Mouse (Mus musculus) urinary bladder, postnatal 25 days (tissue): ENCODE results near the gene Anxa11.
"Not testable (repeated sequence)": the region's sequence is repeated elsewhere in the genome, so short reads cannot be mapped to it uniquely, and the experiment has no call there.

Source experiments
- DNase-seq: peaks from one replicate; pipeline ENCODE4 v3.0.0; 2022; ENCODE audit warnings: low spot score

Gene Anxa11

DNA sequence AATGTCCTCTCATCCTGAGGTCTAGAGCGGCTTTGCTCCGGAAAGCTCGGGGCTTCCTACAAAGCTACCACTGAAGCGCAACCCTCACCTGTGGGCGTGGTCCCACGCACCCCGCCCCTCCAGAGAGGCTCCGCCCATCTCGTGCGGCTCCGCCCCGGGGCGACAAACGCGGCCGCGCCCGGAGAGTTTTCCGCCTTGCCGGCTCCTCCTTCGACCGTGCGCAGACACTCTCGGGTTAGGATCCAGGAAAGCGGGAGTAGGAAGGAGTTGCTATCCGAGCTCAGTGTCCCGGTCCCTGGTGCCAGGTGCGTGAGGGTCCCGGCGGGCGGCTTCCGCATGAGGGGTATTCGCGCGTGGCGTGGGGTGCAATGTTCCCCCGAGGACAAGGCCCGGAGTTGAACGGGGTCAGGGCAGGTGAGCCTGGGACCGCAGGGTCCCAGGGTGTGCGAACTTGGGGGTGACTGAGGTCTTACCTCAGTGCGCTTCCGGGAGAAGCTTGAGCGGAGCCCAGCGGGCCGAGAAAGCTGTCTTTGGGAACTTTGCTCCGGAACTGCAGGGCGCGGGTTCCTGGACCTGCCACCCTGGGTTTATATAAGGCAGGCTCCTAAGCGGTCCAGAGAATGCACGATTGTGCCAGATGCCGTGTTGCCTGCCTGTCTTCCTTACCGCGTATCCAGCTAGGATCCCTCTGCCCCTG, at the start of gene Anxa11:
Gene Anxa11, plus strand, starts transcription at position 166 of the 697 bp plus-strand sequence.
- DNase-seq: peak; percentile 92

DNA sequence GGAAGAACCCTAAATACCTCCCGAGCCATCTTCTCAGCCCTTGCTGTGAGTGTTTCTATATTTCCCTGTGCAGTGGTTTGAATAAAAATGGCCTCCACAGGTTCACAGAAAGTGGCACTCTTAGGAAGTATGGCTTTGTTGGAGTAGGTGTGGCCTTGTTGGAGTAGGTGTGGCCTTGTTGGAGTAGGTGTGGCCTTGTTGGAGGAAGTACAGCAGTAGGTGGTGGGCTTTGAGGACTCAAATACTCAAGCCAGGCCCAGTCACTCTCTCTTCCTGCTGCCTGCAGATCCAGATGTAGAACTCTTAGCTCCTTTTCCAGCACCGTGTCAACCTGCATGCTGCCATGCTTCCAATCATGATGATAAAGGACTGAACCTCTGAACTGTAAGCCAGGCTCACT, 47.6 kb upstream of the Anxa11 start:
- no peak for DNase-seq

DNA sequence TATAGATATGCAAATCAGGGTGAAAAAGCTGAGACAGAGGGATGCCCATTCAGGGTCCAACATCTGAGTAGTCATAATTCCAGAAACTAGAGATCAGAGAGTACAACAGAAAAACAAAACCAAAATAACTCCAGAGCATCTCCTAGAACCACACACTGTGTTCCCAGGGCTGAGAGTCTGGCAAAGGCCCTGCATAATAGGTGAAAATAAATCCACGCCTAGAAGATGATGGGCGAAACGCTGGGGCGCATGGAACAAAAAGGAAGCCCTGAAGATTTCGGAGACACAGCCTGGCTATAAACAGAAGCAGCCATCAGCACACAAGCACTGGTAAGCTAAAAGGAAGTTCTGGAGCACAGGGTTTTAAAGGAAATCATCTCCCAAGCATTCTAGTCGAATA, 46.9 kb upstream of the Anxa11 start:
- no peak for DNase-seq

DNA sequence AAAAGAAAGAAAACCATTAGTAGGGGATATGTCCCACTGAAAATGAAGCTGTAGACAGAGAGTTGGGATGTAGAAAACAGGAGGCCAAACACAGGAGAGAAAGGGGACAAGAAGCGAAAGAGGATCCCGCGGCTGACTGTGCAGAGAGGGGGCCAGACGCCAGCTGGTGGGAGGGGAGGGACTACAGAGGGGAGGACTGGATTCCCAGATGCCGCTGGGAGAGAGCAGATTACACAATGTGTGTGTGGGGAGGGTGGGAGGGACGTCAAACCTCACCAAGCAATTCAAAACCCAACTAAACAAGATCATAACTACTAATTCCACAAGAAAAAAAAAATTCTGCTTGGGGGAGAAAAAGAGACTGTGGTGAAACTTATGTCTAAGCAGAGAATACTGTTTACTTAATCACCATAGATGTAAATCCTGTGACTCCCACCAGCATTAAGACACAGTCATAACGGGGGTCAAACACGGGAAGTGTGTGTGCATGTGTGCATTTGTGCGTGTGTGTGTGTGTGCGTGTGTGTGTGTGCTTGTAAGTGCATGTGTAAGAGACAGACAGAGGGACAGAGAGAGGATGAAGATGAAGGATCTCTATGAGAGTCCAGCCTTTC, 46.3 kb upstream of the Anxa11 start:
- DNase-seq: peak; percentile 49

DNA sequence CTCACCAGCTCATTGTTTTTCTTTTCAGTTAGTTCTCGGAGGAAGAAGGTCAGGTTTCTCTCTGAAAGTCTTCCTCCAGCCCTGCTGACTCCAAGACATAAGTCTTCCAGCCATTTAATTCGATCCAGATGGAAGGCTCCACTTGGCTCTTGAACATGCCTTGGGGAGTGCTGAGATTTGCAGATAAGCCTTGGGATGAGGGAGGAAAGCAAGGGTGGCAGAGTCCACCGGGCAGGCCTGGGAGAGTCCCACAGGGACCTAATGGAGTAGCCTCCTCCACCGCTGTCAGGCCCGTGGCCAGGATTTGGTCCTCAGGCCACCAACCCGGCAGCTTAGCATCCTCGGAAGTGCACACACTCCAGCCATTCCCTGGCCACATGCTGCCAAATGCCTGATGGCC, 45.3 kb upstream of the Anxa11 start:
- DNase-seq: no peak

DNA sequence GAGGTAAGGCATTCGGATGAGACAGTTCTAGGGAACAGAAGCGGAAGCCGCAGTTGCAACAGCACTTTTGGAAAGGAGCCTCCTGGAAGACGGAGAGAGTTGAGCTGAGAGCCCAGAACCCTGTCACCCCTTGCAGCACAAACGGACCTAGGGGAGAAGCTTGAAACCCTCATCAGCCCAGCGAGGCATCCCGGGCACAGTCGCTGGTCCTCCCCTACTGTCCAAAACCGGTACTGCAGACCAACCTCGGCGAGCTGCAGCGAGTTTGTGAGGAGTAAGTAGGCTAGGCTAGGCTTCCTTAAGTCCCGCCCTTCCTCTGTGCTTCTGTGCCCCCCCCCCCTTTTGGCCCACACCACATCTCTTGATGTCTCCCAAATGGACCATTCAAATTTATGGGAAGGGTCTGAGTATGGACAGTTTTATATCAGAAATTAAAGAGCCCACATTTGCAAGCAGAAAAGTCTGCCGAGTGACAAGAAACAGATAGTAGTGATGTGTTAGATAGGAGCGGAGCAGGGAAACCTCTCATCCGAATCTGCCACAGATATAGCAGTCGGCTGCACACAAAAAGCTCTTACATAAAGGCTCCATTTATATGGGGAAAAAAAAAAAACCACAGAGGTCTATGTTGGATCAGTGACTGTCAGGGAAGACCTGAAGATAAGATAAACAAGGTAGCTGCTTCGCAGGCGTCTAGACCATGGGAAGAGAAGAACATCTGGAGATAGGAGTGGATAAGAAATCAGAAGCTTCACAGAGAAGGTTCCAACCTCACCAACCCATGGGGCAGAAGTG, 41.6 kb upstream of the Anxa11 start:
- DNase-seq: peak; percentile 92

DNA sequence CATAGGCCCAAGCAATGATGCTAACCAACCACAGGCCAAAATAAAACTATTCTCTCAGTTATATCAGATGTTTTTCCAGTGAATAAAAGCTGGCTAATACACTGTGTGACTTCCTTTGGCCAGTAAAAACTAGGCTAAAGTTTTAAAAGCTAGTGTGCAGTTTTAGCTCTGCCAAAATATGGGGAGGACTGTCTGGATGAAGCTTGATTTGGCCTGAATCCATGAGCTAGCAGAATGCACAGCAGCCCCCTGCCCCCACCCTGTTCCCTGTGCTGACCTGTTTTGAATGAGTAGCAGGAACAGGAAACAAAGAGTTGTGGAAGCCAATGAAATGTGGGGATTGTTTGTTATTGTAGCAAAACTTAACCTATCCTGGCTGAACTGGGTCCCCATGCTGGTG, 39.4 kb upstream of the Anxa11 start:
- DNase-seq: no peak

DNA sequence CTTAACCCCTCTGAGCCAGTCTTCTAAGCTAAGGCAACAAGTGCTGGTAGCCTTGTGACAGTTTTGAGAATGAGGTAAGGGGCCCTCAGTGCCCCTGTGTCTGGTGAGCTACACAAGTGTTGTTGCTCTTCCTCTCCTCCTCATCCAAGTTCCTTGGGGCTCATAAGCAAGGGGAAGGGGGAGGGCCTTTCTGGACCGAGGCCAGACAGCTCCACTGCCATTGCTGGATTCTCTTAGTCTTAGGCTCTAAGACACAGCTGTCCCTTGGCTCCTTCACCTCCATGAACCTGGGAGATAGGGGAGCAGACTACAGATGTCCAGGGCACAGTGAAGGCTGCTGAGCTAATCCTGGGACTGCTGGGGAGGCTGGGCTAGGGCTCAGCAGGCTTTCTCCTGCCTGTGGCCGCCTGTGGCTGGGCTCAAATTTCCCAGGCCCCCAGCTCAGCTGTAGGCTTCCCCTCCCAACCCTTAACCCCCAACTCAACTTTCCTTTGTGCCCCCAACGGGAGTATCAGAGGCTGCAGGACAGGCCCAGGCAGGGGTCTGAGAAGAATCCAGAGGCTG, 38.6 kb upstream of the Anxa11 start:
- no peak for DNase-seq

DNA sequence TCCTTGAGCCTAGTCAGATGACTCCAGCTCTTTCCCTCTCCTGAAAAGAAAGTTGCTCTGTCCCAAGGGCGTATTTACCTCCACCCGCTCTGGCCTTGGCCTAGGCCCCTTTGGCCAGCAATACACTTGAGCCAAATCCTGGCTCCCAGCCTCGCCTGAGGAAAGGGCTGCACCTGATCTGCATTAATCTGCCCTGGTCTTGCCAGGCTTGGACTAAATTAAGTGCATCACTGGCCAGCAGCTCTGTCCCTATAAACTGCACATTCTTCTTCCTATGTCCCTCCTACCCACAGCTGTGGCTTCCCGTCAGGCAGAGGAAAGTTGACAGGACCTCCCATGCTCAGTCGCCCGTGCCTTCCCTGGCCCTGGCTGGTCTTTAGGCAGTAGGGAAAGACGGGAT, 36.1 kb upstream of the Anxa11 start:
- DNase-seq: no peak

DNA sequence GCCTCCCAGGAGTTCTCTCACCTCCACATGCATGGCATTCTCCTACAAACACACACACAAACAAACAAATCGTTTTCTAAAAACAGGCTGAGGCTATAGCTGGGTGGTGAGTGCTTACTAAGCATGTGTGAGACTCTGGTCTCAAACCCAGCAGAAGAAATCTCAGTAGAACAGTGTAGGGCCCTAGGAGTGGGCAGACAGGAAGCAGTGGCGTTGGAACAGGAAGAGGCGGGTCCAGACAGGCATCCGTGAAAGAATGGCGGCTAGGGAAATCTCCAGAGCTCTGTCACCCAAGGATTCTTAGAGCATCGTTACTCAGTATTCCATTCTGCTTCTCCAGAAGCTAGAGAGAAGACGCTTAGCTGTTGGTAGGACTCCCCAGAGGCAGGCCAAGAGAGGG, 35.4 kb upstream of the Anxa11 start:
- DNase-seq: no peak

DNA sequence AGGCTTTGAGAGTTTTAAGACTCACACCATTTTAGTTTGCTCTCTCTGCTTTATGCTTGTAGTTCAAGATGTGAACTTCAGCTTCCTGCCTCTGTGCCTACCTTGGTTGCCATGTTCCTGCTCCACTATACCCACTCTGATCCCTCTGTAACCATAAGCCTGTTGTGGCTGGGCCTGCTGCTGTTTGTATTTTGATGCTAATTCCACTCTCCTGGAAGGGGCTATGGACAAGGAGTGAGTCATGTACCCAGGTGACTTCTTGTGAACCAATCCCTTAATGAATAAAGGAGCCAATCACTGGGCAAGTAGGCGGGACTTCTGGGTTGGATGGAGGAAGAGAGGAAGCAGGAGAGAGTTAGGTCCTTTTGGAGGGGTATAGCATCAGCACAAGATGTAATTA, 30.9 kb upstream of the Anxa11 start:
- not testable (repeated sequence) for DNase-seq

DNA sequence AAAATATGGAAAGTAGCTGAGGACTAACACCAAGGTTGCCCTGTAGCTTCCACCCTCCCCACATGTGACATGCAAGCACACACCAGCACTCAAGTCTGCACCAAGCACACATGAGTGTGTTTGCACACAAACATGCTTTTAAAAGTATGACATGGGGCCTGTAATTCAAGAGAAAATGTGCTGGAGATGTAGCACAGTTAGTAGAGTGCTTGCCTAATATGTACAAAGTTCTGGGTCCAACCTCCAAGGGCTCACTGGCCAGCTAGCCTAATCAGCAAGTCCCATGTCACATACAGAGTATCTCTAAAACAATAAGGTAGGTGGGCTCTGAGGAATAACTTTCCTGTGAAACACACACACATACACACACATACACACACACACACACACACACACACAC, 27.8 kb upstream of the Anxa11 start:
- DNase-seq: no peak

DNA sequence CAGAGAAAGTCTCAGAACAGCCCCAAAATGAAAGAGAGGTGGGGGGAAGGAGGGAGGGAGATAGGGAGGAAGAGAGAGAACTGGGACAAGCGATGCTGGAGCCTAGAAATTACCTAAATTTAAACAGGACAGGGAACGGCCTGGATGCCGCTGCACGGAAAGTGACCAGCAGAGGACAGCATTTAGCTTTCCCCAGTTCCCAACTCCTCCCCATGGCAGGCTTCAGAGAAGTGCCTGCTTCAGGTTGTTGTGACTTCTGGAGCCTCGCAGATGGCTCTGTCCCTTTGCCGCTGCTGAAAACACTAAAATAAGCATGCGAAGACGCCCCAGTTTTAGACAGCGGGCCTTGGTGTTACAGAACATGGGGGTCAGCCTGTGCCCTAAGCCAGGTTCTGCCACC, 25.5 kb upstream of the Anxa11 start:
- DNase-seq: peak; percentile 66

DNA sequence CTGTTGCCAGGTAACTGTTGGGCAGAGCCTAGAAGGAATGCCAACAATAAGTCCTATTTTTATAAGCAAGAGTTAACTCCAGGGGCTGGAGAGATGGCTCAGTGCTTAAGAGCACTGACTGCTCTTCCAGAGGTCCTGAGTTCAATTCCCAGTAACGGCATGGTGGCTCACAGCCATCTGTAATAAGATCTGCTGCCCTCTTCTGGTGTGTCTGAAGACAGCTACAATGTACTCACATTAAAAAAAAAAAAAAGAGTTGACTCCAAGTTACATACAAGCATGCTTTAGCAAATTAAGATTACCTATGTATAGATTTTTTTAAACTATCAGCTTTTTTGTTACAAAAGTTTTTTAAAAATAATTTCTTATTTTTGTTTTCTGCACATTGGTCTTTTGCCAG, 19.4 kb upstream of the Anxa11 start:
- no peak for DNase-seq

DNA sequence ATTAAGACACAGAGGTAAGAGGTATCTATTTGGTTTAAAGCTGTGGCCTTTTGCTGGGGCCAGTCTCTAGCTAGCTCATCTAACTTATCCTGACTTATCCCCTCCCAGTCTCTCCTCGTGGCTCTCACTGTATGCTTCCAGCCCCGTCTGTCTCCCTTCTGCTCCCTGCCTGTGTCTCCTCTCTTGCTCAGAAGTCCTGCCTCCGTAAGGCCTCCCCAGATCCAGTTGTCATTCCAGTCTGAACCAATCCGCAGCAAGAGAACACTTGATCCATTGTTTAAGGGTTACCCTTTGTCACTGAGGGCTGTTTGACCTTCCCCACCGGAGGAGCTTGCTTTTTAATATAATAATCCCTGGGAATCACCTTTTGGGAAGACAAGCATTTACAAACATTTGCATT, 17.0 kb upstream of the Anxa11 start:
- no peak for DNase-seq

DNA sequence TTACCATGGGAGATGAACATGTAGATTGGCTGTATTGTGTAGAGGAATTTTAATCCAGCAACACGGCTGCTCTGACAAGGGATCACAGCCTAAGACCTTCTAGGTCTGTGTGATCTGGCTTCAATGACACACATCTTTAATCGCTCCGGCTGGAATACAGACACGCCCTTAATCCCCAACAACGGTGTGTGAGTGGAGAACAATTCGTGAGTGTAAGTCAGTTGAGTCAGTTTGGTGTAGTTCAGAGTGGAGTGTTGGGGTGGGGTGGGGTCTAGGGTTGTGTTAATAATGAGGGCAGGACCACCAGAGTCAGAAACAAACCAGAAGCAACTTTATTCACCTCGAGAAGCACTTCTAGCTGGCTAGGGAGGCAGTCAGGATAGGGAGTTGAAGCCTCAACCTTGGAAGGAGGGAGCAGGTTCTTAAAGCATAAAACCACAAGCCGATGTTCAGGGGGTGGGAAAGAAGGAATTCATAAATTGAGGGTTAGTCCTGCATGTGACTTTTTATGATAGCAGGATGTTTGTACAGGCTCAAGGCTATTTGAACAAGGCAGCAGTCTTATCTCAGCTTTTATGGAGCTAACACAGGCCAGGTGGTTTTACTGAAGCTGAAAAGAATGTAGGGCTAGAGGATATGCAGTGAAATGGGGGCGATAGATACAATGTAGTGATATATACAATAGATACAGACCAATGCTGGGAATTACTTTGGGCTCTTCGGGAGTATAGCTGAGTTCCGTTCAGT, 15.9 kb upstream of the Anxa11 start:
- DNase-seq: no peak

DNA sequence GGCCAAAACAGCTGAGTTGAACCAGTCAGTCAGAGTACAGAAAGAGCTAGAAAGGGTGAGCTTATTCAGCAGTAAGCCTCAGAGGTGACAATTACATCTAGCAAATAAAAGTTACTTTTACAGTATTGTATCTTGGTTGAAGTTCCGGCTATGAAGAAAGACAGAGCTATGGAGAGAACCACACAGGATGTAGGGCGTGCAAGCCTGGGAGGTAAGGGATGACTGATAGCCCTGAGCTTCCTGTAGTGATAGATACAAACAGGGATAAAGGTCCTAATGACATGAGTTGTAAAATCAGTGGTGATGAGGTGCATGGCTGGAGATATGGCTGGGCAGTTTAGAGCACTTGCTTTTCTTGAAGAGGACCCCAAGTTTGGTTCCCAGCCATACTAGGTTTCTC, 15.1 kb upstream of the Anxa11 start:
- no peak for DNase-seq

DNA sequence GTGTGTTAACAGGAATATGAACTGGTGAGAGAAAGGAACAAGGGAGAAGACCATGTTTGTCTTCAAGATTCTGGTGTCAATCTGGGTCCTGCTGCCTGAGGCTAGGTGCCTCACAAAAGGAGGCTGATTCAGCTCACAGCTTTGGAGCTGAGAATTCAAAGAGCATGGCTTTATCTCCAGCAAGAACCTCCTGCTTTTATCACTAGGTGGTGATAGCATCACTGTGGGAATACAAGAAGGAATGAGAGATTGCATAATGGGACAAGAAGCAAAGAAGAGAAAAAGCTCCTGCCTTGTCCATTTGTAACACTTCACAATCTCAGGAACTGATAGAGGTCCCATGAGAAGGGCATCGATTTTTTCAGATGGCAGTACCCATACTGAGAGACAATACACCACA, 10.6 kb upstream of the Anxa11 start:
- no peak for DNase-seq

DNA sequence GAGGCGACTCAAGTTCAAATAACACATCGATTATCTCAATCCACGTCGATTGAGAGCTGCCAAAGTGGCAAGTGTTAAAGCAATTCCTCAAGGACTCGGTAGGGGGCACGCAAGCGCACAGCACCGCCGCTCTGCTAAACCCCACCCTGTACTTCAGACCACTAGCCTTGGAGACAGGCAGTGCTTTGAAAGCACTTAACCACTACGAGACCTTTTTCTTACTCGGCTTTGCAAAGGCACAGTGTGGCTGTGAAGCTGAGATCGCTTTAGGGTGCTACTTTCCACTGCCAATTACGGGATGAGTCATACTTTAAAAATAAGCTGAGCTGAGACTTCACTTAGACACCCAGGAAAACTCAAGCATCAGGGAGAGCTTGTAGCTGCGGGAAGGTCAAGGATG, 9.7 kb upstream of the Anxa11 start:
- DNase-seq: peak; percentile 63

DNA sequence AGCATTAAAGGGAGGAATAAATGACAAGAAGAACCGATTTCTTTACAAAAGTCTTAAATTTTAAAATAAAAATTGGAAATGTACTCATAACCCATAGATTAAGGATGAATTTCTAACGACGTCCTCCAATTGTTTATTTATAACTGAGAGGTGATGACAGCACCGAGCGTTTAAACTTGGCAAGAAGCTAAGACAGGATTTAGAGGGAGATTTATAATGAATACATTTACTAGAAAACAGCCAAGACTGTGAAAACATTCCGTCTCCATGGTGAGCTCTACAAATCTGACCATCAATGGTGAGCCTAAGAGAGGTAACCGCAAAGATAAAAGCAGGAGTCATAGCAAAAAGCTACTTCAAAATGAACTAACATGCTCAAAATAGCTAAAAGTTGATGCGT, 3.5 kb upstream of the Anxa11 start:
- DNase-seq: no peak

DNA sequence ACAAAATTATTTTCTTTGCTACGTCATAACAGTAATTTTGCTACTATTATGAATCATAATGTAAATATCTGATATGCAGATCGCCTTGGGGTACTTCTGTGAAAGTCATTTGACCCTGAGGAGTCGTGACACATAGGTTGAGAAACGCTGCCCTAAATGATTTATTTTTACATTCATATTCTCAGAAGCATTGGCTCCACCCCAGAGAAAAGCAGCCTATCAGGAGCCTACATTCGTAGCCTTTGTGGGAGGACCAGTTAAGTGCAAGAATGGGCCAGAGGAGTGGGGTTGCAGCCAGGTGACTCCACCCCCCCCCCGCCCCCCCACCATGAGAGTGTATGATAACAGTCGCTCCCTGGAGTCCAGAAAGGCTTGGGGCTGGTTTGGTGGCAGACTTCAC, 2.2 kb upstream of the Anxa11 start:
- no peak for DNase-seq

DNA sequence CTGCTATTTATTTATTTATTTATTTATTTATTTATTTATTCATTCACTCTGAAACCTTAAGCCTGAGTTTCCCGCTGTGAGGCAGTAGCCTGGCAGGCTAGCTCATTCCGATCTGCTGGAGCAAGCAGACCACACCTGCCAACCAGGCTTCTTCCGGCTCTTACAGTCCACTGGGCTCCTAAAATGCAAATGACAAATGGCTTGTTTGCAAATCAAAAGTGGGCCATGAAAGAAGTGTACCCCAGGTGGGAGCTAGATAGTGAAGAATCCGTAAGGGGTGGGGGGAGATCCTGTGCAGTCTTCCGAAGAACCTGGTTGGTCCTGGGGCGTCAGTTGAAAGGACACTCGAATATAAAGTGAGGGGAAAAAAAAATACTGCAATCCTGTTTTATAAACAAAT, 995 bp upstream of the Anxa11 start:
- no peak for DNase-seq
